Mouse (Mus musculus): ENCODE measurements at regions not wholly inside any gene's neighbourhood (a gene's known extent, or its start where the extent isn't known, plus 50 kb on each side); places are given as distances from the start of the nearest gene placed in this dataset.

GRCm38 (mm10) chr14:109891151-109891895 is 863.6 kb downstream of the Slitrk6 start:
- Histone ChIP-seq H3K36me3 (ENCODE audit: control insufficient read depth, insufficient read depth, low read length, poor library complexity, severe bottlenecking) (no peaks in the 10 kb centered on the region), H3K9ac (ENCODE audit: low read depth, poor library complexity, severe bottlenecking) (no peak overlapping the region), H3K4me3 (ENCODE audit: low read depth, low read length) (no peak overlapping the region), H3K9me3 (replicated peaks; ENCODE audit: control insufficient read depth, insufficient read depth, low read length, poor library complexity, severe bottlenecking) (no peaks in the 10 kb centered on the region), H3K27me3 (ENCODE audit: control insufficient read depth, insufficient read depth, low read length, poor library complexity, severe bottlenecking) (no peaks in the 10 kb centered on the region), H3K4me1 (ENCODE audit: control insufficient read depth, insufficient read depth, low read length) (no peaks in the 10 kb centered on the region), H3K27ac (ENCODE audit: insufficient read depth, low read length) (no peak overlapping the region)
- TF ChIP-seq EP300 (IDR thresholded peaks at IDR 0.05; ENCODE audit: insufficient read depth, low read depth, low read length) = no peak
- TF ChIP-seq CTCF (IDR thresholded peaks at IDR 0.05; ENCODE audit: low read depth, low read length) = no peak

- no peaks in the 10 kb centered on the region for H3K27me3 ChIP-seq (ENCODE audit: control insufficient read depth, insufficient read depth, low read length, poor library complexity, severe bottlenecking)
- H3K9ac ChIP-seq (ENCODE audit: low read depth, poor library complexity, severe bottlenecking) = no peak overlapping the region
- no peaks in the 10 kb centered on the region for H3K9me3 ChIP-seq (replicated peaks; ENCODE audit: control insufficient read depth, insufficient read depth, low read length, poor library complexity, severe bottlenecking)
- H3K4me1 ChIP-seq (ENCODE audit: control insufficient read depth, insufficient read depth, low read length) = no peaks in the 10 kb centered on the region
- H3K4me3 ChIP-seq (ENCODE audit: low read depth, low read length) = no peak overlapping the region
- H3K27ac ChIP-seq (ENCODE audit: insufficient read depth, low read length) = no peak overlapping the region
- H3K36me3 ChIP-seq (ENCODE audit: control insufficient read depth, insufficient read depth, low read length, poor library complexity, severe bottlenecking) = no peaks in the 10 kb centered on the region
- TF ChIP-seq POLR2A (IDR thresholded peaks at IDR 0.05; ENCODE audit: insufficient read depth, low read length) = no peak
- no peak for TF ChIP-seq EP300 (IDR thresholded peaks at IDR 0.05; ENCODE audit: insufficient read depth, low read depth, low read length)
- TF ChIP-seq CTCF (IDR thresholded peaks at IDR 0.05; ENCODE audit: low read depth, low read length) = no peak
Measured at GRCm38 (mm10) chr14:109876950-109877663, 877.8 kb downstream of the Slitrk6 start.

DNA sequence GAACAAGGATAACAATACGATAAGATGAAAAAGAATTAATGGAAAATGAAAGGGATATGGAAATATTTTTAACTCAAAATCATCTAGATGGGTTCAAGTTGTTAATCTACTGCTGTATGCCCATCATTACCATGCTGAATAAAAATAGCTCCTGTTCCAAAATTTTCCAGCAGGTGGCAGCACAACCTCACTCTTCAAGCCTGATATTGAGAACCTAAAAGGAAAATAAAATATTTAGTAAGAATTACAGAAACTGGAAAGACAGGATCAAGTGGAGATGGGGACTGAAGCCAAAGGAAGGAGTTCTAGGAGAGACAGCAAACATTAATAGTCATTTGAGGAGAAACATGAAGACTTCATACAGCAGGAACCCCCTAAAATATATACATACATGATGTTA is 880.7 kb downstream of the Slitrk6 start:
- TF ChIP-seq CTCF (IDR thresholded peaks at IDR 0.05; ENCODE audit: low read depth, low read length) (peak; percentile 1), EP300 (IDR thresholded peaks at IDR 0.05; ENCODE audit: insufficient read depth, low read depth, low read length) (no peak)
- H3K36me3 ChIP-seq (ENCODE audit: control insufficient read depth, insufficient read depth, low read length, poor library complexity, severe bottlenecking) = no peaks in the 10 kb centered on the region
- H3K27me3 ChIP-seq (ENCODE audit: control insufficient read depth, insufficient read depth, low read length, poor library complexity, severe bottlenecking) = no peaks in the 10 kb centered on the region
- H3K4me3 ChIP-seq (ENCODE audit: low read depth, low read length) = no peak overlapping the region
- H3K9me3 ChIP-seq (replicated peaks; ENCODE audit: control insufficient read depth, insufficient read depth, low read length, poor library complexity, severe bottlenecking) = no peaks in the 10 kb centered on the region
- no peak overlapping the region for H3K9ac ChIP-seq (ENCODE audit: low read depth, poor library complexity, severe bottlenecking)
- no peak overlapping the region for H3K27ac ChIP-seq (ENCODE audit: insufficient read depth, low read length)
- H3K4me1 ChIP-seq (ENCODE audit: control insufficient read depth, insufficient read depth, low read length) = no peaks in the 10 kb centered on the region

DNA sequence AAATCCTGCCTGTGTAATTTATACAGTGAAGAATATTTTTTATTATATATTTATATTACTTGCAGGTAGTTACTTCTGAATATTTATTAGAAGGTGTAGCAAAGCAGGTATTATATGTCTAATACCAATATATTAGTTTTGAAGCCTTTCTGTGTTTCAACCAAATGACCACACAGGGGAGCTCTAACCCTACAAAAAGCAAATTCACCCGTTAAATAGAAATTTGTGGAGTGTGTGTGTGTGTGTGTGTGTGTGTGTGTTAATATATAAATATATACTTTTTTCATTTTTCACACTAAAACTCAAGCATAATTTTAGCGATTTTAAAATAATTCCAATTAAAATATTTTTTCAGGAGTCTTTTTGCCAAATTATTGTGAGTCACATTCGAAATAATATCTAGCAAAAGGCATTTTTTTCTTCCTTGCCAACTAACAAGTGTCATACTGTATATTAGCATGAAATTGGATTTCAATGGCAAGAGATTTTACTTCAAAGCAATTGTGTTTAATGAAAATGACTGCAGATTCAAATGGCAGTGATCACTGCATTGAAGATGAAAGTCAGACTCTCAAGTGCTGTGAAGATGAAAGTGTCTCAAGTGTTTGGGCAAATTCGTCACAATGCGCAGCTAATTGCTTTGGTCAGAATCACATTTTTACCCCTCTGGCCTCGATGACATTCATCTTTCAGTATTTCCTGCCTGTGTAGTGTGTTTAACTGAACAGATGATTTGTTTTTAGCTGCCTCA is 914.4 kb downstream of the Slitrk6 start:
- no peak for TF ChIP-seq EP300 (IDR thresholded peaks at IDR 0.05; ENCODE audit: insufficient read depth, low read depth, low read length)
- TF ChIP-seq CTCF (IDR thresholded peaks at IDR 0.05; ENCODE audit: low read depth, low read length) = no peak
- TF ChIP-seq POLR2A (IDR thresholded peaks at IDR 0.05; ENCODE audit: insufficient read depth, low read length) = no peak
- no peaks in the 10 kb centered on the region for H3K9me3 ChIP-seq (replicated peaks; ENCODE audit: control insufficient read depth, insufficient read depth, low read length, poor library complexity, severe bottlenecking)
- no peaks in the 10 kb centered on the region for H3K36me3 ChIP-seq (ENCODE audit: control insufficient read depth, insufficient read depth, low read length, poor library complexity, severe bottlenecking)
- H3K27me3 ChIP-seq (ENCODE audit: control insufficient read depth, insufficient read depth, low read length, poor library complexity, severe bottlenecking) = no peaks in the 10 kb centered on the region
- no peak overlapping the region for H3K27ac ChIP-seq (ENCODE audit: insufficient read depth, low read length)
- H3K4me1 ChIP-seq (ENCODE audit: control insufficient read depth, insufficient read depth, low read length) = no peaks in the 10 kb centered on the region
- H3K9ac ChIP-seq (ENCODE audit: low read depth, poor library complexity, severe bottlenecking) = no peak overlapping the region
- no peak overlapping the region for H3K4me3 ChIP-seq (ENCODE audit: low read depth, low read length)

GRCm38 (mm10) chr14:109802522-109803126 is 888.7 kb upstream of the Slitrk1 start:
- Histone ChIP-seq H3K9ac (ENCODE audit: low read depth, poor library complexity, severe bottlenecking) (no peak overlapping the region), H3K36me3 (ENCODE audit: control insufficient read depth, insufficient read depth, low read length, poor library complexity, severe bottlenecking) (no peaks in the 10 kb centered on the region), H3K4me1 (ENCODE audit: control insufficient read depth, insufficient read depth, low read length) (no peaks in the 10 kb centered on the region), H3K9me3 (replicated peaks; ENCODE audit: control insufficient read depth, insufficient read depth, low read length, poor library complexity, severe bottlenecking) (no peaks in the 10 kb centered on the region), H3K4me3 (ENCODE audit: low read depth, low read length) (no peak overlapping the region), H3K27me3 (ENCODE audit: control insufficient read depth, insufficient read depth, low read length, poor library complexity, severe bottlenecking) (no peaks in the 10 kb centered on the region), H3K27ac (ENCODE audit: insufficient read depth, low read length) (no peak overlapping the region)
- no peak for TF ChIP-seq POLR2A (IDR thresholded peaks at IDR 0.05; ENCODE audit: insufficient read depth, low read length)
- TF ChIP-seq EP300 (IDR thresholded peaks at IDR 0.05; ENCODE audit: insufficient read depth, low read depth, low read length) = no peak
- no peak for TF ChIP-seq CTCF (IDR thresholded peaks at IDR 0.05; ENCODE audit: low read depth, low read length)

Data from ES-Bruce4 (cell line).